Mouse (Mus musculus) cerebellum, adult 2 months (tissue): ENCODE results near the gene Dad1. TPM values are rescaled to one million over a fixed set of nuclear protein-coding genes. Genes with fewer than 3 reads are reported as not detected.

ENCODE experiments used
- DNase-seq, 2 experiments: peaks; one replicate each; pipeline ENCODE4 v3.0.0; 2021
- H3K27ac ChIP-seq: fragments of 200-500 bp; 2 replicates; pipeline ENCODE4 v1.5.1; 2012; ENCODE audit warnings: low read length, control low read depth, inconsistent platforms; ENCODE audit not compliant: insufficient read depth
- H3K27me3 ChIP-seq: fragments of 200-500 bp; 2 replicates; pipeline ENCODE4 v1.6.1; 2012; ENCODE audit warnings: inconsistent platforms, mild to moderate bottlenecking, low read length, moderate library complexity; ENCODE audit not compliant: control insufficient read depth, insufficient read depth
- H3K4me1 ChIP-seq: fragments of 200-500 bp; 2 replicates; pipeline ENCODE4 v1.6.1; 2011; ENCODE audit warnings: low read length; ENCODE audit not compliant: control insufficient read depth, insufficient read depth
- H3K4me3 ChIP-seq: fragments of 200-500 bp; replicated peaks from 2 replicates; pipeline ENCODE3; 2011; ENCODE audit warnings: mild to moderate bottlenecking, low read depth, low read length, control low read depth; ENCODE audit not compliant: insufficient read depth
- CTCF ChIP-seq: fragments of 200-500 bp; IDR thresholded peaks from 2 replicates; pipeline ENCODE4 v1.5.1; 2011; ENCODE audit warnings: low read depth, mild to moderate bottlenecking, control low read depth, low read length, moderate library complexity, borderline replicate concordance; ENCODE audit not compliant: insufficient read depth
- POLR2A ChIP-seq: fragments of 200-500 bp; IDR thresholded peaks from 2 replicates; pipeline ENCODE4 v1.6.1; 2011; ENCODE audit warnings: low read length, control low read depth, borderline replicate concordance; ENCODE audit not compliant: insufficient read depth
- WGBS: fragments of 180-500 bp; shearing (Covaris S2); methylation state at CpG from one replicate; pipeline ENCODE4 v1.1.7; 2018; 5-methylcytosine and 5-hydroxymethylcytosine counted together
- polyA plus RNA-seq: library from polyadenylated mRNA; depleted of rRNA; stranded (reverse); fragments of >200 nt; gene quantifications from 2 replicates; pipeline ENCODE4 v1.2.3, GENCODE M21; 2012

Gene Dad1
- polyA plus RNA-seq, 1 experiment: 254 TPM

- WGBS: 12% methylated on average over 7 of the region's 7 CpGs
- Histone ChIP-seq H3K27me3 (no peaks in the 10 kb centered on the region), H3K4me1 (no peaks in the 10 kb centered on the region), H3K27ac (no peak overlapping the region), H3K4me3 (no peak overlapping the region)
- TF ChIP-seq POLR2A: no peak
- TF ChIP-seq CTCF: peak; percentile 88
- peak; percentile 69 to 77 for DNase-seq
These were observed 14.7 kb downstream of the Dad1 start for GRCm38 (mm10) chr14:54239002-54239736.

GRCm38 (mm10) chr14:54236881-54237280, 17.0 kb downstream of the Dad1 start:
- no peak for DNase-seq
- H3K27me3 ChIP-seq: no peaks in the 10 kb centered on the region
- WGBS: 83% methylated on average over 5 of the region's 5 CpGs
- TF ChIP-seq CTCF (no peak), POLR2A (no peak)
- no peak overlapping the region for H3K27ac ChIP-seq
- no peaks in the 10 kb centered on the region for H3K4me1 ChIP-seq
- H3K4me3 ChIP-seq: no peak overlapping the region

DNA sequence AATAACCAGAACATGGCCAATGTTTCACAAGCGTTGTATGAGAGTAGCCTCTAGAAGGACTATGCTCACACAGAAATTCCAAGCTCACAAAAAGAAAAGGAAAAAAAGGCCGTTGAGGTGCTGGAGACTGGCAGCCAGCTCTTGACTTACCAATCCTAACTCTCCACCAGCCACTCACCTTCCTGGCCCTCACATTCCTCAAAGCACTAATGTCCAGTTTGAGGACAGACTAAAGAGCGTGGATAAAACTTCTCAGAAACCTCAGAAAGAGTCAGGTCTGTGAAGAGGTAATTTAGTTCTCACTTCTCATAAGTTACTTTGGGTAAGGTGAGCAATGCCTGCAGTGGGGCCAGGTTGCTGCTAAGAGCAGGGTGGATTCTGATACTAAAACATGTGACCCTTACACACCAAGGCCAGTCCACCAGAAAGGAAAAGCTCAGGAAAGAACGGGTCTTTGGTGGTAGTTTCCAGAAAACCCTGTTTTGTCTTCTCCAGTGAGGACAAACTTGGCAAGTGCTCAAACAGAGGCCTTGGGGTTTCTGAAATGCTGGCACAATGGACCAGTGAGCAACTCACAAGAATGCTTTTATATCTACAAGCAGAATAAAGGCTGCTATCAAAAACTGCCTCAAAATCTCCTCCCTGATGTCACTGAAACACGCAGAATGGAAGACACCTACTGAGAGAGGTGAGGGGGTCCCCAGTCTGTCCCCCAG, 17.9 kb downstream of the Dad1 start:
- H3K27me3 ChIP-seq: no peaks in the 10 kb centered on the region
- 61% methylated on average over 5 of the region's 5 CpGs for WGBS
- TF ChIP-seq CTCF: no peak
- TF ChIP-seq POLR2A: no peak

DNA sequence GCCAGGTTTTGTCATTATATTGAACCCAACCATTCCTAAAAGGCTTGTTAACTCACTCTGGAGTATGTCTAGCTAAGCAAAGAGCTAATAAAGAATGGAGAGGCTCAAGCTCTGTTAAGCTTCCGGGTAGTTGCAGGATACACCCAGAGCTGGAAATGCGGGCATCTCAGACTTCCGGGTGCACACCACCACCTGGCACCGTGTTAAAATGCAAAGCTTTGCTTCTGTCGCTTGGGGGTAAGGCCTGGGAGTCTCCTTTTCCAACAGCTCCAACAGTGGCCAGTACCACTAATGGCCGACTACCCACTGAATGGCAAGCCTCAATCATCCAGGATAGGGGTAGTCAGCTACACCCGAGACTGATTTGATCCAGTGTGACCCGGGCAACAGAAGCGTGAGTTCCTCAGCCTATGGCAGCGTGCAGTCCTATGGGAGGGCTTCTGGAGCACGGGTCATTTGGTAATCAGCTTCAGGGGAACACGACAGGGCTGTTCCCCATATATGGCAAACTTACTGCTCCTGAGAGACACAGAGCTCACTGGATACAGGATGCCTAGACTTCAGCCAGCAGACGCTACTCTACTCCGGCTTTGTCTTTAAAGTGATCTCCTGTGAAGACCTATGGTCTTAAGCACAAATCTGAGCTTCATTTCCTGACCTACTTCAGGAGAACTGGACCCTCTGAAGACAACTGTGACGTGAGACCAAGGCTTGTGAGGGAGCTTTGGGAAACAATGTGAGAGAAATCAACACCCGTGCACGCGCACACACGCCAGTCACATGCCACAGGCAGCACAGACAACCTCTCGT, 19.5 kb downstream of the Dad1 start:
- 77% methylated on average over 20 of the region's 20 CpGs for WGBS
- H3K4me1 ChIP-seq: no peaks in the 10 kb centered on the region
- H3K4me3 ChIP-seq: no peak overlapping the region
- no peak overlapping the region for H3K27ac ChIP-seq
- no peak for DNase-seq
- H3K27me3 ChIP-seq: no peaks in the 10 kb centered on the region
- TF ChIP-seq POLR2A (no peak), CTCF (no peak)

More for the DNA sequence above, 17.9 kb downstream of the Dad1 start:
- Histone ChIP-seq H3K4me3 (no peak overlapping the region), H3K4me1 (no peaks in the 10 kb centered on the region), H3K27ac (no peak overlapping the region)
- no peak for DNase-seq

GRCm38 (mm10) chr14:54233559-54234143, 20.3 kb downstream of the Dad1 start:
- DNase-seq: no peak
- no peak overlapping the region for H3K27ac ChIP-seq
- no peaks in the 10 kb centered on the region for H3K27me3 ChIP-seq
- no peaks in the 10 kb centered on the region for H3K4me1 ChIP-seq
- TF ChIP-seq CTCF: no peak
- TF ChIP-seq POLR2A: no peak
- no peak overlapping the region for H3K4me3 ChIP-seq
- 83% methylated on average over 16 of the region's 16 CpGs for WGBS

GRCm38 (mm10) chr14:54232811-54233558, 20.9 kb downstream of the Dad1 start:
- DNase-seq: no peak
- TF ChIP-seq POLR2A (no peak), CTCF (no peak)
- 51% methylated on average over 9 of the region's 9 CpGs for WGBS
- H3K4me3 ChIP-seq: no peak overlapping the region
- H3K4me1 ChIP-seq: no peaks in the 10 kb centered on the region
- H3K27me3 ChIP-seq: no peaks in the 10 kb centered on the region
- H3K27ac ChIP-seq: no peak overlapping the region

DNA sequence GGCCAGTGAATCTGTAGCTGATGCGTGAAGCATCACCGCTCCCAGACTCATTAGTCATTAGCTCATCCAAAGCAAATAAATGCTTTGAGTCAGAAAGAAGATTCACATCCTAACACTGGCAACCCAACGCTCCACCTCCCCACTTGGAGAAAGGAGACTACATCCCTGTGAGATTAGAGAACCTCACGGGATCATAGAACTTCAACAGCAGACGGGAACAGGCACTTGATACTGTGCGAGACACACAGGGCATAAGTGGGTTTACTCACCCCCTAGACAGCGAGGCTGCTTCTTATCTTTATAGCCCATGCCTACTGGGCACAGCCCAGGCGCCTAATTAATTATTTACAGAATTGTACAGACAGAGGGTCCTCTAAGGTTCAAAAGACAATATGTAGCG, 21.8 kb downstream of the Dad1 start:
- WGBS: 78% methylated on average over 9 of the region's 9 CpGs
- Histone ChIP-seq H3K27ac (no peak overlapping the region), H3K27me3 (no peaks in the 10 kb centered on the region), H3K4me1 (no peaks in the 10 kb centered on the region), H3K4me3 (no peak overlapping the region)
- no peak for TF ChIP-seq POLR2A
- no peak for TF ChIP-seq CTCF
- no peak for DNase-seq
